Mouse (Mus musculus) right cerebral cortex, postnatal 14 days (tissue): ENCODE results near the gene Atic.

Experiments used
- DNase-seq: peaks from one replicate; pipeline ENCODE4 v3.0.0; 2022

Atic gene

DNA sequence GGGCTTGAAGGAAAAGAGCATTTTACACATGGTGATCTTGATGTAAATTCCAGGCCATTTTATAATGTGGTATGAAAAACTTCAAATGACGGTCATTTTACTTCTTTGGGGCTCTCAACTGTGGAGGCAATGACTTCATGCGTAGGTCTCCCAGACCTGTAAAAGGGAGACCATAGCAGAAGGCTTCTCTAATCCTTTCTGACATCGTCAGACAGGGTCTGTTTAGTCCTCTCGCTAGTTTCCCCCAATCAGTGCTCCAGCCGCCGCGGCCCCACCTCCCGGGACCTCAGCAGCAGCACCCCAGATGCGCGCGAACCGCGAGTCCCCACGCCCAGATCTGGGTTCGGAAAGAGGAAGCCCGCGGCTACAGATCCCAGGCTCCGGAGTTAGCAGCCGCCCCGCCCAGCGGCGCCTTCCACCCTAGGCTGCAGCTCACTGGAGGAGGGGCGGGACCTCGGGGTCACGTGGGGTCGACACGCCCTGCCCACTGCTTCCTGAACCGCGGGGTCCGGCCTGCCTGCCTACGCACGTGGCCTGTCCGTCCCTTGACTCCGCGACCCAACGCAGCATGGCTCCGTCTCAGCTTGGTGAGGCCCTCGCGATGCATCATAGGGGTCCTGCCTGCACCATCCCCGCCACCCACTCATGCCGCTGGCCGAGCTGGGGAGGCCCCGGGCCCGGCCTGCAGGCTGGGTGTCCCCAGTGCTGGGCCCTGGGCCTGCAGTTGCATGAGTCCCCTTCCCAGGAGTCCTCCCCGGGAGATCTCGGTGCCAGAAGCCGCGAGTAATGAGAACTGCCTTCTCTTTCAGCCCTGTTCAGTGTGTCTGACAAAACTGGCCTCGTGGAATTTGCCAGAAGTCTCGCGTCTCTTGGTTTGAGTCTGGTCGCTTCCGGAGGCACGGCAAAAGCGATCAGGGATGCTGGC lies at the start of gene Atic:
Gene Atic (plus strand): TSS at position 463 of the 925 bp plus-strand sequence.
- DNase-seq = peak; percentile 86

- no peak for DNase-seq
These were observed 49.7 kb upstream of the Atic start for GRCm38 (mm10) chr1:71507251-71507650.

GRCm38 (mm10) chr1:71515041-71515440 lies 41.9 kb upstream of the Atic start:
- no peak for DNase-seq

- DNase-seq = no peak
These were observed 27.9 kb upstream of the Atic start for GRCm38 (mm10) chr1:71528808-71529648.

GRCm38 (mm10) chr1:71530779-71531178 lies 26.2 kb upstream of the Atic start:
- DNase-seq = no peak

DNA sequence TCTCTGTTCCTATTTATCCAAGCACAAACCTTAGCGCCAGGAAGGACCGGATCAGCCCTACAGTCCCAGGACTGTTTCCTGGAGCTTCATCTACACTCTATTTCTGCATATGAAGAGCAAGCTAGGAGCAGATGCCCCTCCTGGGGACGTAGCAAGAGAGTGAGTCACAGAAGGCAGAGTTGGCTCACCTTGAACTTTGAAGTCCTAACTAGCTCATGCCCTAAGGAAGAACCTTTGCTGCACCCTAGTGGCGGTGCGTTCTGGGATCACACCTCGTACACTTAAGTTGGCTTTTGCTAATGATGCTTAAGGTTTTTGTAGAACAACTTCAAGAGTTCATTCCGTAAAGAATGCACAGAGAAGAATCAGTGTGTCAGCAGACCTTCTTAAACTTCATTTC lies 25.3 kb upstream of the Atic start:
- peak; percentile 32 for DNase-seq

- DNase-seq = no peak
These were observed 17.3 kb upstream of the Atic start for GRCm38 (mm10) chr1:71539641-71540040.

- DNase-seq = no peak
These were observed 16.5 kb upstream of the Atic start for GRCm38 (mm10) chr1:71540437-71540836.

DNA sequence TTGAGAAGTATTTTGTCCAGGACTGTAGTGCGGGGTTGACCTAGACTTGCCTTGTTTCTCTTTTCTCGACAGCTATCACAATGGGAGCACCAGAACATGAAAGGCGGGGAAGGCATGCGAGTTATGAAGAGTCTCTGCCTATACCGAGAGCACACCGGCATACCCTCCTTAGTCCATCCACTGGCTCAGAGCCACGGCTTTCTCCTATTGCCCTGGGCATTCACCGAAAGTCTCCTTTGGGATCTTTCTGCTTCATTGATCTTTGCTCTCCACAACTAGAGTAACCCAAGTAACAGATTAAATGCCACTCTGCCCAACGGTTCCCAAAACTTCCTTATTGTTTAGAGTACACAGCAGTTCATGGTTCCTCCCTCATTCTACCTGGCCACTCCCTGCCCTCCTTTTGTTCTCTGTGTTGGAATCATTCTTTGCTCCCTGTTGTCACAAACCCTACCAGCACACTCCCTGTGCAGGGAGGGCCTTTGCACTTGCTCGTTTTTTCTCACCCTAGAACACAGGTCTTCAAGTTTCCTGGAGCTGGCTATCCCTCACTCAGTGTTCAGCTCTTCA lies 6.2 kb upstream of the Atic start:
- no peak for DNase-seq

DNA sequence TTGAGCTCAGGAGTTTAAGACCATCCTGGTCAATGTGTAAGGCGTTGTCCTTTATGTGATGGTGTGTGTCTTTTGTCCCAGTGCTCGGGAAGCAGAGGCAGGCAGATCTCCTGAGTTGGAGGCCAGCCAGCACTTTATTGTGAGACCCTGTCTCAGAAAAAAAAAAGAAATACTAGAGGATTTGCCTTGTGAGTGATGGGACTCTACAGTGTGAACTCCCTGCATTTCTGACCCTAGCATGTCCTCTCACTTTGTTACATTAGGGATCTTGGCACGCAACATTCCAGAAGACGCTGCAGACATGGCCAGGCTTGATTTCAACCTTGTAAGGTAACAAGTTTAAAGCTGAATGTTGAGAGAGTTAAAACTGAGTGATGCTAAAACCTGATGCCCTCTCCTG lies 3.7 kb downstream of the Atic start:
- no peak for DNase-seq

DNA sequence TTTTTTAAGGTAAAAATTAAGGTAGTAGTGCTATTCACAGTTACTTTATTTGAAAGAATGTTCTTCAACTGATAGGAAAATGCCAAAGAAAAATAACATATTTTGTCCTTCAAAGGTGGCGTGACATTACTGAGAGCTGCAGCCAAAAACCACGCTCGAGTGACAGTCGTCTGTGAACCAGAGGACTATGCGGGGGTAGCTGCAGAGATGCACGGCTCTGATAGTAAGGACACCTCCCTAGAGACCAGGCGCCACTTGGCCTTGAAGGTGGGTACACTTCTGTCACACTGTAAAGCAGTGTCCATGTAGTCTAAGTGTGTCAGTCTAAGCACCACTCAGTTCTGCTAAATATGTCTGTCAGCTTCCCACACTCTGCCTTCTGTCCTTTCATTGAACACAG lies 7.3 kb downstream of the Atic start:
- no peak for DNase-seq

- no peak for DNase-seq
These were observed 11.1 kb downstream of the Atic start for GRCm38 (mm10) chr1:71567884-71568605.

- no peak for DNase-seq
These were observed 13.2 kb downstream of the Atic start for GRCm38 (mm10) chr1:71570116-71570515.

DNA sequence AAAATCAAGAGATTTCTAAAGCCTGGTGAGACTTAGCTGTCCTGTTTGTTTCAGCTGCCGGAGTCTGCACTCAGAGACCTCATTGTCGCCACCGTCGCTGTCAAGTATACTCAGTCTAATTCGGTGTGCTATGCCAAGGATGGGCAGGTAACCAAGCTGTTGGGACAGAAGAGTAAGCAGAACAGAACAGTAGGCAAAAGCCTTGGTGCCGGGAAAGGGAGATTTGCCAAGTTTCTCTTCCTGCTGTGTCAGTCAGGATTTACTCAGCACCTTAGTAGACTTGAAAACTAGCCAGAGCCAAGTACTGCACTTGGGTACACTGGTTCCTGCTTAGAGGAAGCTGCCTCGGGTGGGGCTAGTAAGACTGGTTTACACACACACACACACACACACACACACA lies 19.0 kb downstream of the Atic start:
- DNase-seq = no peak

DNA sequence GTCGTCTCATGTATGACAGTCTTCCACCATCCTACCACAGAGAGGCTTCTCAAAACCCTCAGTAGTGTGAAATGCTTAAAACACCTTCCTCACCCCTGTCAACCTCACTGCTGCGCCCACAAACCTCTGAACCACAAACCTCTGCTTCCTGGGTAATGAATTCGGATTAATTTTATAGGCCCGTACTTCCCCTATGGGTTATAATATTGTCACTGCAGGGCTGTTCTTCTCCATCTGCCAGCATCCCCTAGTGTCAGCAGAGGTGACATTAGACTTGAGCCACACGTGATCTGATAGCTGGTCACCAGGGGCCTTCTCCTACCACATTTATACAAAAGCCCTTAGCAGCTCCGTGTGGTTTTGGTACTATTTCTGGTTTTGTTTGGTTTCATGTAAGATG lies 19.9 kb downstream of the Atic start:
- DNase-seq = no peak

DNA sequence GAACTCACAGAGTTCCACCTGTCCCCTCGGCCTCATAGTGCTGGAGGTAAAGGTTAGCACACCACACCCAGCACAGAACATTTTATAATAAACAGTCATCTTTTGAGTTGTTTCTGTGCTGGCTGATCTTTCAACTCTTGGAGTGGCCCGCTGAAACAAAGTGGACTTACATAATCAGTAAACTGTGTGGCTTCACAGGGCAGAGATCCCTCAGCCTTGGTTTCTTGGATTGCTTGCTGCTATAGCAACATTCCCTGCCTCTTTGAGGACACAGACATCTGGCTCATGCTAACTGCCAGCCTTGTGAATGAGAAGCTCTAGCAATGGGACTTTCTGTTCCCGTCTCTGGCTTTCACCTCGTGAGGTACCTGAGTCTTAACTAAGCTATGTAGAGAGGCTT lies 22.6 kb downstream of the Atic start:
- DNase-seq = no peak

- no peak for DNase-seq
These were observed 23.5 kb downstream of the Atic start for GRCm38 (mm10) chr1:71580408-71580807.

- DNase-seq = no peak
These were observed 26.4 kb downstream of the Atic start for GRCm38 (mm10) chr1:71583302-71583701.

DNA sequence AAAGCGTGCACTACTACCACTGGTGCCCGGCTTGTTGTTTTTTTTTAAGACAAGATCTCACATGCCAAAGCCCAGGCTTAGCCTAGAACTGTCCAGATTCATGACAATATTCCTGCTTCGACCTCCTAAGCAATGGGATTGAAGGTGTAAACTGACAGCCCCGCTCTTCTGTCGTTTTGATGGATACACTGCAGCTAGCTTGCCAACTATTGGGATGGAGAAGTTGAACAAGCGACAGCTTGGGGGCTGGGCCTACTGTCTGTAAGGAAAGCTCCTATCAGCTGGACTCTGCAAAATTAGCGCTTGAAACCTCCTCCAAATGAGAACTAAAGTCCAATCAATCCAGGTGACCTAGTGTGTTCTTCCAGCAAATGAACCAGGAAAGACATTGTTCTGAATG lies 26.9 kb downstream of the Atic start:
- DNase-seq = no peak

- no peak for DNase-seq
These were observed 29.7 kb downstream of the Atic start for GRCm38 (mm10) chr1:71586658-71587057.

- no peak for DNase-seq
These were observed 33.1 kb downstream of the Atic start for GRCm38 (mm10) chr1:71590038-71590437.

- no peak for DNase-seq
These were observed 36.2 kb downstream of the Atic start for GRCm38 (mm10) chr1:71593184-71593583.

- no peak for DNase-seq
These were observed 37.3 kb downstream of the Atic start for GRCm38 (mm10) chr1:71594268-71594667.
